Mouse (Mus musculus) liver, embryonic 13.5 days (tissue): ENCODE data around the gene Mfsd4b5. TPM values are rescaled to one million over a fixed set of nuclear protein-coding genes. Genes with fewer than 3 reads are reported as not detected.
"Not testable (repeated sequence)": the region's sequence is repeated elsewhere in the genome, so short reads cannot be mapped to it uniquely, and the experiment has no call there.

Experiments
- ATAC-seq: fragments of 200-750 bp; cut with Nextera tagmentation; 2 replicates; pipeline ENCODE4 v1.8.0; 2017; ENCODE audit warnings: low read depth, mild to moderate bottlenecking, moderate number of reproducible peaks, moderate library complexity
- DNase-seq: peaks from one replicate; pipeline ENCODE4 v3.0.0; 2022
- H3K27ac ChIP-seq: fragments of 300-500 bp; sonication (generic); 2 replicates; pipeline ENCODE4 v1.5.1; 2015; ENCODE audit warnings: moderate library complexity, mild to moderate bottlenecking, inconsistent platforms
- H3K27me3 ChIP-seq: fragments of 300-500 bp; sonication (generic); 2 replicates; pipeline ENCODE4 v1.6.1; 2015; ENCODE audit warnings: mild to moderate bottlenecking, inconsistent platforms
- H3K36me3 ChIP-seq: fragments of 300-500 bp; sonication (generic); 2 replicates; pipeline ENCODE4 v1.6.1; 2015; ENCODE audit warnings: mild to moderate bottlenecking, inconsistent platforms
- H3K4me1 ChIP-seq: fragments of 300-500 bp; sonication (generic); replicated peaks from 2 replicates; pipeline ENCODE4 v1.6.1; 2015; ENCODE audit warnings: inconsistent platforms
- H3K4me2 ChIP-seq: fragments of 300-500 bp; sonication (generic); 2 replicates; pipeline ENCODE4 v1.6.1; 2015; ENCODE audit warnings: inconsistent platforms, mild to moderate bottlenecking, moderate library complexity
- H3K4me3 ChIP-seq: fragments of 300-500 bp; sonication (generic); replicated peaks from 2 replicates; pipeline ENCODE4 v1.5.1; 2015; ENCODE audit warnings: mild to moderate bottlenecking, inconsistent platforms
- H3K9ac ChIP-seq: fragments of 300-500 bp; sonication (generic); 2 replicates; pipeline ENCODE4 v1.6.1; 2015; ENCODE audit warnings: mild to moderate bottlenecking, inconsistent platforms
- H3K9me3 ChIP-seq: fragments of 300-500 bp; sonication (generic); replicated peaks from 2 replicates; pipeline ENCODE4 v1.6.1; 2016; ENCODE audit warnings: inconsistent platforms
- WGBS: fragments of 180-500 bp; shearing (Covaris S2); methylation state at CpG from one replicate; pipeline ENCODE4 v1.1.7; 2015; ENCODE audit not compliant: insufficient replicate concordance; 5-methylcytosine and 5-hydroxymethylcytosine counted together
- polyA plus RNA-seq: library from polyadenylated mRNA; unstranded; fragments of >200 nt; fragmentation: Nextera tagmentation; extraction: Ambion mirVana; gene quantifications from 2 replicates; pipeline ENCODE4 v1.2.1, GENCODE M21; 2015

The Mfsd4b5 gene
- polyA plus RNA-seq, 1 experiment from 2014 or later, result 0.03 TPM

- Histone ChIP-seq H3K4me2 (no peak overlapping the region), H3K4me1 (no peaks in the 10 kb centered on the region), H3K36me3 (no peaks in the 10 kb centered on the region), H3K9ac (no peak overlapping the region), H3K27me3 (peaks cover 23% of the 10 kb centered on the region), H3K4me3 (no peak overlapping the region), H3K9me3 (no peaks in the 10 kb centered on the region), H3K27ac (no peak overlapping the region)
- DNase-seq (no peak), ATAC-seq (no peak)
- 68% methylated on average over 5 of the region's 5 CpGs for WGBS
Observed at GRCm38 (mm10) chr10:40018261-40018860, 31.9 kb upstream of the Mfsd4b5 start.

- WGBS, result 53% methylated on average over 11 of the region's 11 CpGs
- Histone ChIP-seq H3K4me3 (no peak overlapping the region), H3K4me1 (no peaks in the 10 kb centered on the region), H3K36me3 (no peaks in the 10 kb centered on the region), H3K9ac (no peak overlapping the region), H3K27me3 (no peaks in the 10 kb centered on the region), H3K27ac (no peak overlapping the region), H3K4me2 (no peak overlapping the region), H3K9me3 (no peaks in the 10 kb centered on the region)
- no peak for DNase-seq
- ATAC-seq, result no peak
Observed at GRCm38 (mm10) chr10:40009591-40009990, 23.1 kb upstream of the Mfsd4b5 start.

- not testable (repeated sequence) for H3K4me2 ChIP-seq, ATAC-seq, H3K36me3 ChIP-seq, H3K9ac ChIP-seq, H3K4me1 ChIP-seq, H3K27ac ChIP-seq, H3K27me3 ChIP-seq, H3K4me3 ChIP-seq, DNase-seq, H3K9me3 ChIP-seq
- WGBS, result 72% methylated on average over 4 of the region's 4 CpGs
Observed at GRCm38 (mm10) chr10:40008847-40009246, 22.4 kb upstream of the Mfsd4b5 start.

- H3K9me3 ChIP-seq, result no peaks in the 10 kb centered on the region
- no peaks in the 10 kb centered on the region for H3K36me3 ChIP-seq
- H3K27ac ChIP-seq, result no peak overlapping the region
- 70% methylated on average over 4 of the region's 4 CpGs for WGBS
- no peak overlapping the region for H3K4me3 ChIP-seq
- no peaks in the 10 kb centered on the region for H3K4me1 ChIP-seq
- ATAC-seq (no peak), DNase-seq (no peak)
- no peak overlapping the region for H3K4me2 ChIP-seq
- H3K9ac ChIP-seq, result no peak overlapping the region
- H3K27me3 ChIP-seq, result no peaks in the 10 kb centered on the region
Observed at GRCm38 (mm10) chr10:40007953-40008352, 21.5 kb upstream of the Mfsd4b5 start.

GRCm38 (mm10) chr10:40006963-40007362 is 20.5 kb upstream of the Mfsd4b5 start:
- no peaks in the 10 kb centered on the region for H3K9me3 ChIP-seq
- no peaks in the 10 kb centered on the region for H3K4me1 ChIP-seq
- no peak for DNase-seq
- no peak overlapping the region for H3K27ac ChIP-seq
- no peak overlapping the region for H3K4me3 ChIP-seq
- H3K27me3 ChIP-seq, result no peaks in the 10 kb centered on the region
- 68% methylated on average over 10 of the region's 10 CpGs for WGBS
- no peaks in the 10 kb centered on the region for H3K36me3 ChIP-seq
- no peak overlapping the region for H3K4me2 ChIP-seq
- peak; percentile 31; the same call in 1 of the 2 replicates for ATAC-seq
- no peak overlapping the region for H3K9ac ChIP-seq

- ATAC-seq (no peak), DNase-seq (no peak)
- no peaks in the 10 kb centered on the region for H3K9me3 ChIP-seq
- no peak overlapping the region for H3K9ac ChIP-seq
- H3K4me2 ChIP-seq, result no peak overlapping the region
- no peaks in the 10 kb centered on the region for H3K4me1 ChIP-seq
- H3K27me3 ChIP-seq, result no peaks in the 10 kb centered on the region
- WGBS, result 52% methylated on average over 2 of the region's 2 CpGs
- H3K27ac ChIP-seq, result no peak overlapping the region
- H3K4me3 ChIP-seq, result no peak overlapping the region
- no peaks in the 10 kb centered on the region for H3K36me3 ChIP-seq
Observed at GRCm38 (mm10) chr10:40000746-40001145, 14.3 kb upstream of the Mfsd4b5 start.

GRCm38 (mm10) chr10:39991155-39991554 is 4.7 kb upstream of the Mfsd4b5 start:
- Histone ChIP-seq H3K9ac (no peak overlapping the region), H3K4me1 (peaks cover 22% of the 10 kb centered on the region), H3K27me3 (no peaks in the 10 kb centered on the region), H3K9me3 (no peaks in the 10 kb centered on the region), H3K27ac (no peak overlapping the region), H3K4me2 (peak overlapping the region; percentile 3; the same call in 1 of the 2 replicates), H3K36me3 (no peaks in the 10 kb centered on the region), H3K4me3 (no peak overlapping the region)
- peak; percentile 35 for DNase-seq
- ATAC-seq, result peak; percentile 78
- WGBS, result 20% methylated on average over 4 of the region's 4 CpGs

GRCm38 (mm10) chr10:39982604-39983003 is 3.8 kb downstream of the Mfsd4b5 start:
- 47% methylated on average over 5 of the region's 5 CpGs for WGBS
- no peak for DNase-seq
- ATAC-seq, result no peak

GRCm38 (mm10) chr10:39978231-39978630 is 8.2 kb downstream of the Mfsd4b5 start:
- H3K27ac ChIP-seq, result no peak overlapping the region
- H3K9me3 ChIP-seq, result peaks cover 12% of the 10 kb centered on the region; the same call in 1 of the 2 replicates
- no peak overlapping the region for H3K4me2 ChIP-seq
- H3K27me3 ChIP-seq, result no peaks in the 10 kb centered on the region
- no peaks in the 10 kb centered on the region for H3K4me1 ChIP-seq
- no peak for DNase-seq
- WGBS, result 73% methylated on average over 1 of the region's 1 CpGs
- no peaks in the 10 kb centered on the region for H3K36me3 ChIP-seq
- H3K4me3 ChIP-seq, result no peak overlapping the region
- ATAC-seq, result no peak
- H3K9ac ChIP-seq, result no peak overlapping the region

More at GRCm38 (mm10) chr10:39982604-39983003, 3.8 kb downstream of the Mfsd4b5 start:
- Histone ChIP-seq H3K4me2 (no peak overlapping the region), H3K9me3 (peaks cover 7% of the 10 kb centered on the region; the same call in 1 of the 2 replicates), H3K4me3 (no peak overlapping the region), H3K36me3 (no peaks in the 10 kb centered on the region), H3K4me1 (no peaks in the 10 kb centered on the region), H3K27ac (no peak overlapping the region), H3K9ac (no peak overlapping the region), H3K27me3 (no peaks in the 10 kb centered on the region)

GRCm38 (mm10) chr10:39977346-39977745 is 9.1 kb downstream of the Mfsd4b5 start:
- H3K27me3 ChIP-seq, result no peaks in the 10 kb centered on the region
- H3K4me2 ChIP-seq, result no peak overlapping the region
- WGBS, result 74% methylated on average over 4 of the region's 4 CpGs
- no peak overlapping the region for H3K27ac ChIP-seq
- no peaks in the 10 kb centered on the region for H3K4me1 ChIP-seq
- peaks cover 12% of the 10 kb centered on the region; the same call in 1 of the 2 replicates for H3K9me3 ChIP-seq
- no peak overlapping the region for H3K9ac ChIP-seq
- no peaks in the 10 kb centered on the region for H3K36me3 ChIP-seq
- no peak for DNase-seq
- H3K4me3 ChIP-seq, result no peak overlapping the region
- ATAC-seq, result no peak

GRCm38 (mm10) chr10:39975771-39976170 is 10.7 kb downstream of the Mfsd4b5 start:
- H3K27ac ChIP-seq, result no peak overlapping the region
- no peak overlapping the region for H3K9ac ChIP-seq
- no peaks in the 10 kb centered on the region for H3K36me3 ChIP-seq
- 32% methylated on average over 2 of the region's 2 CpGs for WGBS
- H3K27me3 ChIP-seq, result no peaks in the 10 kb centered on the region
- no peak for ATAC-seq
- H3K4me1 ChIP-seq, result no peaks in the 10 kb centered on the region
- H3K4me3 ChIP-seq, result no peak overlapping the region
- H3K9me3 ChIP-seq, result peaks cover 12% of the 10 kb centered on the region; the same call in 1 of the 2 replicates
- no peak for DNase-seq
- no peak overlapping the region for H3K4me2 ChIP-seq

- 57% methylated on average over 11 of the region's 11 CpGs for WGBS
- Histone ChIP-seq H3K9ac (no peak overlapping the region), H3K4me3 (no peak overlapping the region), H3K36me3 (no peaks in the 10 kb centered on the region), H3K27me3 (no peaks in the 10 kb centered on the region), H3K27ac (no peak overlapping the region), H3K4me2 (no peak overlapping the region), H3K9me3 (peaks cover 12% of the 10 kb centered on the region; the same call in 1 of the 2 replicates), H3K4me1 (no peaks in the 10 kb centered on the region)
- ATAC-seq (no peak), DNase-seq (no peak)
Observed at GRCm38 (mm10) chr10:39974982-39975381, 11.5 kb downstream of the Mfsd4b5 start.
